Mouse (Mus musculus): Measurements from ENCODE around the gene Git2.

Gene Git2

GRCm38 (mm10) chr5:114796299-114797012 is 21.1 kb upstream of the Git2 start:
- DNase-seq (ENCODE audit: low read depth, low spot score), result no peak

- DNase-seq (ENCODE audit: low read depth, low spot score), result no peak
Measured at GRCm38 (mm10) chr5:114795653-114796052, 20.3 kb upstream of the Git2 start.

DNA sequence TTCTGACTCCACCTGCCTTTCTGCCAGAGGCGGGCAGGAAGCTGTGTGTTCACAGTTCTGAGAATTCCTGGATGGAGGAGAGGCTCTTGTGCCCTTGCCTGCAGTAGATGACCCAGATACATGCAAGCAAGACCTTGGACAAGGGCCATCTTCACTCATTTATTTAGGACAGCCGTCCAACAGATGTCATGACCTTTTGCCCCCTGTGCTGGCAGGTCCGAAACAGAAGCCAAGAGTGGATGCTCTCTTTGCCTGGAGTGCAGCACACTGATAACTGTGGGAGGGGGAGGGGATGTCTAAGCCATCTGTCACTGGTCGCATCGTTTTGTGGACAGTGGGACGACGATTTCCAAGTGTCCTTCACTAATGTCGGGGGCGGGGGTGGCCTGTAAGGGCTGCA is 19.9 kb upstream of the Git2 start:
- DNase-seq (ENCODE audit: low read depth, low spot score), result no peak

DNA sequence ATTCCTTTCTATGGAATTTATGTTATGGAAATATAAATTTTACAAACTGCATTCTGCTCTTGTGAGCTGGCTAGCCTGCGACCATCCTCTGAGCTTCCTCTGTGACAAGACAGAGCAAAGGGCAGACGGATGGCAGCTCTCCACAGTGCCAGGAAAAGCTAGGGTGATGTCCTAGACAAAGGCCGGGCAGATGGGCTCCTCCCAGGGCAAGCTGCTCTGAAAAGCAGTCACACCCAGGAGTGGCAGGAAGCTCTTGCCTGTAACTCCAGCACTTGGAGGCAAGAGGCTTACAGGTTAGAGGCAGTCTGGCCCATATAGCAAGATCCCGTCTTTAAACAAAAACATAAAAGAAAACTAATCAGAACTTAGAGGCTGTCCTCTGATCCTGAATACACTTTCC is 19.3 kb upstream of the Git2 start:
- no peak for DNase-seq (ENCODE audit: low read depth, low spot score)

GRCm38 (mm10) chr5:114793317-114793716 is 18.0 kb upstream of the Git2 start:
- DNase-seq (ENCODE audit: low read depth, low spot score), result no peak

- no peak for DNase-seq (ENCODE audit: low read depth, low spot score)
Measured at GRCm38 (mm10) chr5:114785196-114785595, 9.9 kb upstream of the Git2 start.

DNA sequence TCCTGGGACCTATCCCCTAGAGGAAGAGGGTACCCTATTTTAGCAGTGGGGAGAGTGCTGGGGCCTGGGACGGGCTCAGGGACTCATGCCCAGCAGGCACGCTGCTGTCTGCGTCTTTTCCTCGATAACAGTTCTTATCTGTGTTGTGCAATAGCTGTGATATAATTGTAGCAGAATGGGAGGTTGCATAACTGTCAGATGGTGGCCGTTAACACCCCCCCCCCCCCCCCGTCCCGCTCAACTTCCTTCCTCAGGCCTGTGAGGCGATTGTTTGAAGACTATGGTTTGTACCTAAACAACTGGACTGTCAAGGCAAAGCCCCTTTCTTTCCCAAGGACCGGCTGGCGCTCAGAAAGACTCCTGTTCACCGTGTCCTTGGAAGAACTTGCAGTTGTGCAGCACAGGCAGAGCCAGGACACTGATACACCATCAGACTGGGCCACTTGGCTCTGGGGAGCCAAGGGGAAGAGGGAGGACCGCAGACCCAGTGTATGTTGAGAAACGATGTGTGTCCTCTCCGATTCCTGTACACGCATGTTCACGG is 9.4 kb upstream of the Git2 start:
- DNase-seq (ENCODE audit: low read depth, low spot score), result no peak

DNA sequence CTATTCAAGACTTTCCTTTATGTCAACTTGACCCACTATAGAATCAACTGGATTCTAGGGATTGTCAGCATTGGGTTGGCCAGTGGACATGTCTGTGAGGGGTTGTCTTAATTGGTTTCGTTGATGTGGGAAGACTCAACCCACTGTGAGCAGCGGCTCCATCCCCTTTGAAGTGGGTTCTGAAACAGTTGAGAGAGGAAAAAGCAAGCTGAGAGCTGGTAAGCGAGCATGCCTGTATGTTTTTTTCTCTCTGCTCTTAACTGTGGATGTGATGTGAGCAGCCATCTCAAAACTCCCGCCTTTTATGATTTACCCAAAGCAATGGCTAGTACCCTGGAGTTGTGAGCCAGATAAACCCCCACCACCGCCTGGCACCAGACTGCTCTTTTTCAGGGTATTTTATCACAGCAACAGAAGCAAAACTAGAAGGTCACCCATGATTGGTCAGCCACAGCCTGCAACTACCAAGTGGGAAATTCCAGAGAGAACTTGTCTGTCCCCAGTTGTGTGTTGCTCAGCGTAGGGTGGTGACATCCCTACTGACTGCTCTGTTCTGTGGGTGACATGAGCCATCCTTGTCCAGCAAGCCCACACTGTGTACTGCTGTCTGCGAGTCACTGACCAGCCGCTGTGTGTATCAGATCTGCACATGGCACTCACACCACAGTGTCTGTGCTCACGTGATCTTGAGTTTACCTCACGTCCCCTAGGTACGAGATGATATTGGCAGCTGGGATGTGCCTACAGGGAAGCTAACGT is 8.3 kb upstream of the Git2 start:
- DNase-seq (ENCODE audit: low read depth, low spot score), result no peak

DNA sequence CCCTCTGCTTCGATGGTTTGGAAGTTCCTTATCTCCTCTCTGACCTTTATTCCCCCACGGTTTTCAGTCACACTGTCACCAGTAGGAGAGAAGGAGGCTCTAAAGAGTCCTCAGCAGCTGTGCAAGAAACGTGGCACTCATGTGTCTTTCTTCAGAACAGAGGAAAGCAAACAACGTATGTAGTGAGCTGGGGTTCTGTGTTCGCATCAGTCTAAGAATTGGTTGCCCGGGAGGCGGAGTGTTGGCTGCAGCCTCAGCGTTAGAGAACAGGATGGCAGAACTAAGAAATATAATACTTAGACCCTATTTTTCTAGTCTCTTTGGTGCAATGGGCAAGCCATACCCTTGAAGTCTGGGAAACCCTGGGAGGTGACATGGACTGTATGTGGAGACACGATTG is 7.7 kb upstream of the Git2 start:
- DNase-seq (ENCODE audit: low read depth, low spot score), result no peak

DNA sequence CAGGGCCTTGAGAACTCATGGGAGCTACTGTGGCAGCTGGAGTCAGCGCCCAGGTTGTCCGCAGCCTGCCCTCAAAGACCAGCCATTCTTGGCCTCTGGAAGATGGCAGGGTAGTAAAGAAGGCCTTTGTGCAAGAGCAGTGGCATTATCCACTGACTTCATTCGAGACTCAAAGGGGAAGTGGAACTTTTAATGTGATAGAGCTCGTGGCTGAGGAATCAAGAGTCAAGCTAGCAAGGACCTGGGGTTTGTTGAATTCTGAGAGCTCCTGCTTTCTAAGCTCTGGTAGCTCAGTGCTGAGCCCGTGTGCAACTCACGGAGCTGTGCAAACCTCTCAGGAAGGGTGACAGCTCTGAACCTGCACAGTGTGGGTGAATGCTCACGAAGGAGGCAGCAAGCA is 5.6 kb upstream of the Git2 start:
- no peak for DNase-seq (ENCODE audit: low read depth, low spot score)

DNA sequence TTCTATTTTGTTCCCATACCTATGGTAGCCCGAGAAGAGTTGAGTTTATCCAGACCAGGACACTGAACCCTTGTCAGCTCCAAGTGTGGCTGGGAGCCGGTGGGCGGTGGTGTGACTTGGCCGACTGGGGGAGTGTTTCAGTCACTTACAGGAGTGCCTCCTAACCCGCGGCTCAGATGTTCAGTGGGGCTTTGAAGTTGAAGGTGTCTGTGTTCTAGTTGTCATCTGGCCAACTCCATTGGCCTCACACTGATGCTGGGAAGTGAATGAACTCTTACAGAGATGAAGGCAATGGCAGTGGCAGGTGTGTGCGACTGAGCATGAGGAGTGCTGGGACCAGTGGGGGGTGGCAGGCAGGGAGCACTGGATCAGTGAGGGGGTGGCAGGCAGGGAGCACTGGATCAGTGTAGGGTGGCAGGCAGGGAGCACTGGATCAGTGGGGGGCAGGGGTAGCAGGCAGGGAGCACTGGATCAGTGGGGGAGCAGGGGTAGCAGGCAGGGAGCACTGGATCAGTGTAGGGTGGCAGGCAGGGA is 4.7 kb upstream of the Git2 start:
- DNase-seq (ENCODE audit: low read depth, low spot score), result no peak

GRCm38 (mm10) chr5:114776174-114776573 is 857 bp upstream of the Git2 start:
- DNase-seq (ENCODE audit: low read depth, low spot score), result no peak

- peak; percentile 92 for DNase-seq (ENCODE audit: low read depth, low spot score)
Measured at GRCm38 (mm10) chr5:114774403-114775051, 790 bp downstream of the Git2 start, which contains the start of gene Ankrd13a. Gene Ankrd13a (plus strand): TSS chr5:114774677.

DNA sequence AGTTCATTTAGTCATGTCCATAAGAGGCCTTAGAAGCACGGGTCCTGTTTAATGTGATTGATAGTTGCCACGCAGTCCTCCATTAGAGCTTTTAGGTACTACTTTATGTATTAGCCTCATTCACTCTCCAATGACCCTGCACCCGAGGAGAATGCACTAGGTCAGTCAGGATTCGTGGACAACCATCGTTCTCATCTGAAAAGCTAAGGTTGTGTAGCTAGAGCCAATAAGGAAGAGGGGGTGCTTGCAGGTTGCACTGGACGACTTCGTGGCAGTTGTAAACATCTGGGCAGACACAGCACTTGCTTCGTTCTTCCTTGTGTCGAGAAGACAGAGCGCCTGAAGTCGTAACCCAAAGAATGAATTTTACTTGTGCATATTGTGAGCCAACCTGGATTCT is 1.5 kb downstream of the Git2 start:
- DNase-seq (ENCODE audit: low read depth, low spot score), result no peak

- peak; percentile 99 for DNase-seq (ENCODE audit: low read depth, low spot score)
Measured at GRCm38 (mm10) chr5:114773211-114773710, 2.1 kb downstream of the Git2 start.

- no peak for DNase-seq (ENCODE audit: low read depth, low spot score)
Measured at GRCm38 (mm10) chr5:114772456-114773203, 2.7 kb downstream of the Git2 start.

DNA sequence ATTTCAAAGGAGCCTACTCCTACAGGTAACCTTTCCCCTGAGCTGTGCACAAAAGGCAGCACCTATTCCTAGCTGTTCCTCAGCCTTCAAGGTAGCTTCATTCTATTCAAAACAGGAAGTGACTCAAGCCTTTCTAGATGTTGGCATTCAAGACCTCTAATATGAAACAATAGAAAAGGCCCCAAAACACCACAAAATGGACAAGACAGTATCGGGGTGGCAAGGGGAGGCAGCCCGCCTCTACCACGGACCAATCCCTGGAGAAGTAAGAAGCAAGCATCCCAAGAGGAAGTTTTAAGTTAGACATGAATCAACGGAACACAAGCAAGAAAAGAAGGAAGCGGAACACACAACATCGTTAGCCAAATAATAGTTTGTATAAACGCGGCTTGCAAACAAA is 3.5 kb downstream of the Git2 start:
- DNase-seq (ENCODE audit: low read depth, low spot score), result no peak

DNA sequence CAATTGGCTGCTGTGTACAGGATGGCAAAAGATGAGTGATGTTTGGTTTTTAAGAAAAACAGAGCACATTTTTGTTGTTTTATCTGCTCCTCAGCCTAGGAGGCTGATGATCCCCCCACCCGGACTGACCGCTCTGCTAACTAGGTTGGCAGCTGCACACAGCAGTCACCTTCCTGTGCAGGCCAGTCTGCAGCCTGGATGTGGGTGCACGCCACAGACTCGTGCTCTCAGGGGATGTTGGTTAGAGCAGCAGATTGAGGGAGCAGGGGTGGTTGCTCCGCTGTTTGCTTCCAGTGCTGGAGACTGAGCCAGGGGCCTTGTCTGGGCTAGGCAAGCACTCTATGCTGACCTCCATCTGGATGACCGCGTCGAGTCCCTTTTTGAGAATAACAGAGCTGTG is 5.5 kb downstream of the Git2 start:
- no peak for DNase-seq (ENCODE audit: low read depth, low spot score)

GRCm38 (mm10) chr5:114767185-114767584 is 8.1 kb downstream of the Git2 start:
- no peak for DNase-seq (ENCODE audit: low read depth, low spot score)

GRCm38 (mm10) chr5:114766686-114767085 is 8.6 kb downstream of the Git2 start:
- no peak for DNase-seq (ENCODE audit: low read depth, low spot score)

Measured in ES-CJ7 (cell line).